9 mouse cellular contexts compared by ENCODE assay signal in the genomic region with DNA sequence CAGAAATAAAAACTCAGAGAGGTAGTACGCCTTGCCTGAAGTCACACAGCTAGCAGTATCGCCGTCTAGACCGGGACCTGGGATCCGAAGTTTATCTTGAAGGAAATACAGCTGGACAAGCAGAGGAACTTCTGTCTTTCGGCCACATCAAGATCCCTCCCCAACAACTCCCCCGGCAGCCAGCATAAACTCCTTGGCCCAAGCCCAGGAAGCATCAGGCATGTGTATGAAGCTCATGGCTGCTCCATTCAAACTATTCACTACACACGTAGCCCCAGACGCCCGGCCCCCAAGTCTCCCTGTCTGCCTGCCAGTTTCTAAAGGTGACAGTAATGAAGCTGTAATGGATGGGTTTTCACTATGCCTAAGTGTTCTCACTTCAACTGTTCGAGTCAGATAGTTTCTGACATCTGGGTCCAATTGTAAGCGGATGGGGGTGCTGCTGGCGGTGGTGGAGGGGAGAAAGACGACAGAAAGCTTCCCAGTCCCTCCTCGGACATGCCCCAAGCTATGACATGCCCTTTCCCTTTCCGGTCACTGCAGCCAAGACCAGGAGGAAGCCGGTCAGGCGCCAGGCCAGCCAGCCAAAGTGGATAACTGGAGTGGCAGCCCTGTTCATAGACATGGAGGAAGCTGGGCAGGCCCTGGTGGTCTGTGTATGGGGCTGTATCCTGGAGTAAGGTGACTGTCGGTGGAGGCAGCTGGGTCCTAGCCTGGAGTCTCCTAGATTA. TPM values are rescaled to one million over a fixed set of nuclear protein-coding genes. Genes with fewer than 3 reads are reported as not detected.
DNase-seq lines count a peak whose midpoint lies in the region; ATAC-seq and TF ChIP-seq lines count a peak whose summit lies in the region.
"Had no signal": no experiment of that assay in that cellular context is flagged by ENCODE, and none has a peak within 500 bp of the region (broad histone marks: within the 10 kb centered on the region; RNA-seq: fewer than 3 reads in every experiment).

No protein-coding gene starts in this region.

- WGBS in intestine, embryonic 15.5 days, result 45% methylated on average over 19 of the region's 19 CpGs
- WGBS in intestine, embryonic 16.5 days, result 51% methylated on average over 19 of the region's 19 CpGs
- WGBS in heart, postnatal 0 days, result 29% methylated on average over 19 of the region's 19 CpGs
- 25% methylated on average over 19 of the region's 19 CpGs for WGBS in lung, embryonic 14.5 days

- no peak overlapping the region for H3K9ac ChIP-seq in intestine, embryonic 15.5 days
- no peak overlapping the region for H3K9ac ChIP-seq in intestine, embryonic 16.5 days (ENCODE audit: low read depth, low read length)
- H3K9ac ChIP-seq in heart, postnatal 0 days (replicated peaks; ENCODE audit: low read depth, low read length), result no peak overlapping the region
- H3K9ac ChIP-seq in lung, embryonic 14.5 days, result no peak overlapping the region
- H3K9ac ChIP-seq: neural tube, embryonic 13.5 days had no signal

- no peak overlapping the region for H3K4me2 ChIP-seq in intestine, embryonic 15.5 days (replicated peaks)
- no peak overlapping the region for H3K4me2 ChIP-seq in intestine, embryonic 16.5 days (ENCODE audit: low read depth, low read length)
- no peak overlapping the region for H3K4me2 ChIP-seq in heart, postnatal 0 days (ENCODE audit: low read depth, low read length)
- H3K4me2 ChIP-seq in lung, embryonic 14.5 days, result peak overlapping the region; percentile 10; the same call in 1 of the 2 replicates
- H3K4me2 ChIP-seq: neural tube, embryonic 13.5 days had no signal

- no peak overlapping the region for H3K27ac ChIP-seq in intestine, embryonic 15.5 days
- H3K27ac ChIP-seq in intestine, embryonic 16.5 days (ENCODE audit: low read length), result no peak overlapping the region; the same call in 1 of the 2 replicates
- no peak overlapping the region for H3K27ac ChIP-seq in heart, postnatal 0 days (ENCODE audit: low read depth)
- peak overlapping the region; percentile 40 for H3K27ac ChIP-seq in lung, embryonic 14.5 days (ENCODE audit: low read depth)
- H3K27ac ChIP-seq: neural tube, embryonic 13.5 days had no signal

- no peak overlapping the region for H3K4me3 ChIP-seq in intestine, embryonic 15.5 days (replicated peaks)
- no peak overlapping the region for H3K4me3 ChIP-seq in intestine, embryonic 16.5 days (ENCODE audit: low read length)
- H3K4me3 ChIP-seq in heart, postnatal 0 days (ENCODE audit: low read depth, low read length), result no peak overlapping the region
- no peak overlapping the region for H3K4me3 ChIP-seq in lung, embryonic 14.5 days (ENCODE audit: low read depth, low read length)
- H3K4me3 ChIP-seq: neural tube, embryonic 13.5 days had no signal

- TF ChIP-seq POLR2A in brain, embryonic 14.5 days (IDR thresholded peaks at IDR 0.05; ENCODE audit: borderline replicate concordance, extremely low read depth, insufficient read depth, insufficient read length, poor library complexity, severe bottlenecking), result no peak

- peaks cover 9% of the 10 kb centered on the region; the same call in 1 of the 2 replicates for H3K4me1 ChIP-seq in intestine, embryonic 15.5 days (replicated peaks)
- H3K4me1 ChIP-seq in intestine, embryonic 16.5 days (ENCODE audit: control insufficient read depth, insufficient read depth, low read length), result peaks cover 7% of the 10 kb centered on the region
- H3K4me1 ChIP-seq in heart, postnatal 0 days (ENCODE audit: control insufficient read depth, insufficient read depth), result peaks cover 10% of the 10 kb centered on the region
- peaks cover 13% of the 10 kb centered on the region; the same call in 1 of the 2 replicates for H3K4me1 ChIP-seq in lung, embryonic 14.5 days (ENCODE audit: insufficient read depth)

- no peaks in the 10 kb centered on the region for H3K27me3 ChIP-seq in intestine, embryonic 15.5 days (replicated peaks)
- no peaks in the 10 kb centered on the region for H3K27me3 ChIP-seq in intestine, embryonic 16.5 days (replicated peaks; ENCODE audit: control insufficient read depth, insufficient read depth, low read length)
- H3K27me3 ChIP-seq in heart, postnatal 0 days (ENCODE audit: control insufficient read depth, insufficient read depth, low read length), result 0 out of 2 replicates have a peak, but pooled peaks cover 3% of the 10 kb centered on the region
- no peaks in the 10 kb centered on the region for H3K27me3 ChIP-seq in lung, embryonic 14.5 days (ENCODE audit: insufficient read depth, low read length)
- H3K27me3 ChIP-seq: neural tube, embryonic 13.5 days had no signal

- no peaks in the 10 kb centered on the region for H3K9me3 ChIP-seq in intestine, embryonic 15.5 days
- no peaks in the 10 kb centered on the region for H3K9me3 ChIP-seq in intestine, embryonic 16.5 days (ENCODE audit: control insufficient read depth, low read length)
- H3K9me3 ChIP-seq in heart, postnatal 0 days (replicated peaks; ENCODE audit: control insufficient read depth, low read length), result no peaks in the 10 kb centered on the region
- H3K9me3 ChIP-seq in lung, embryonic 14.5 days (ENCODE audit: low read depth, low read length), result no peaks in the 10 kb centered on the region
- H3K9me3 ChIP-seq: neural tube, embryonic 13.5 days had no signal

- no peak for TF ChIP-seq CTCF in brain, embryonic 14.5 days (IDR thresholded peaks at IDR 0.05; ENCODE audit: borderline replicate concordance, extremely low read depth, insufficient read depth, insufficient read length)
- TF ChIP-seq CTCF in heart, postnatal 0 days (IDR thresholded peaks at IDR 0.05; ENCODE audit: low read depth), result no peak
- TF ChIP-seq CTCF in lung, embryonic 14.5 days (IDR thresholded peaks at IDR 0.05; ENCODE audit: low read depth), result no peak

- no peak for TF ChIP-seq EP300 in heart, postnatal 0 days (IDR thresholded peaks at IDR 0.05; ENCODE audit: low read depth)

- ATAC-seq in intestine, embryonic 15.5 days, result peak; percentile 48; the same call in 1 of the 2 replicates
- ATAC-seq in intestine, embryonic 16.5 days, result no peak
- ATAC-seq in heart, postnatal 0 days (ENCODE audit: insufficient read depth, low read depth), result peak; percentile 72
- peak; percentile 80 for ATAC-seq in lung, embryonic 14.5 days (ENCODE audit: insufficient read depth)
- ATAC-seq in granulocyte monocyte progenitor cell, adult 5-6 weeks (replicated peaks; ENCODE audit: poor library complexity, severe bottlenecking), result no peak
- ATAC-seq in CD4-positive, CD25-positive, alpha-beta regulatory T cell, adult 4 months, result no peak
- ATAC-seq in frontal cortex, adult (ENCODE audit: low TSS enrichment), result no peak

- DNase-seq in brain, embryonic 14.5 days (ENCODE audit: low read depth), result peak; percentile 79
- DNase-seq in heart, postnatal 0 days (ENCODE audit: low spot score), result peak; percentile 18
- DNase-seq in lung, embryonic 14.5 days, result peak; percentile 92

- no peaks in the 10 kb centered on the region for H3K36me3 ChIP-seq in intestine, embryonic 15.5 days
- H3K36me3 ChIP-seq in intestine, embryonic 16.5 days (ENCODE audit: control insufficient read depth, insufficient read depth, low read length), result no peaks in the 10 kb centered on the region
- no peaks in the 10 kb centered on the region for H3K36me3 ChIP-seq in heart, postnatal 0 days (replicated peaks; ENCODE audit: control insufficient read depth, insufficient read depth, low read length)
- no peaks in the 10 kb centered on the region for H3K36me3 ChIP-seq in lung, embryonic 14.5 days (ENCODE audit: insufficient read depth)
- H3K36me3 ChIP-seq: neural tube, embryonic 13.5 days had no signal

RNA-seq across cellular contexts. Expression of a gene that starts 45.1 kb away (rescaled TPM):
- polyA plus RNA-seq in intestine, embryonic 15.5 days (2015; fragmentation: Nextera tagmentation; extraction: Ambion mirVana), result 6.9 and 7.1 TPM in 2 replicates
- polyA plus RNA-seq in intestine, embryonic 16.5 days (2015; fragmentation: Nextera tagmentation; extraction: Ambion mirVana), result 4.5 and 5.7 TPM in 2 replicates
- polyA plus RNA-seq in brain, embryonic 14.5 days (2012; rRNA removed), result 2.1 and 3.2 TPM in 2 replicates
- total RNA-seq in heart, postnatal 0 days (2014; rRNA removed; ENCODE audit: low replicate concordance), result 6.5 and 11.7 TPM in 2 replicates
- polyA plus RNA-seq in heart, postnatal 0 days (2015; fragmentation: Nextera tagmentation; extraction: Ambion mirVana), result 2.3 and 2.5 TPM in 2 replicates
- 25.7 and 26.8 TPM in 2 replicates for polyA plus RNA-seq in lung, embryonic 14.5 days (2014; fragmentation: Nextera tagmentation; extraction: Ambion mirVana)
- not detected in 2 replicates for total RNA-seq in granulocyte monocyte progenitor cell, adult 5-6 weeks (2014; fragmentation: Nextera tagmentation)
- not detected in 2 replicates for total RNA-seq in granulocyte monocyte progenitor cell, adult 5-6 weeks (2017)
- polyA plus RNA-seq in CD4-positive, CD25-positive, alpha-beta regulatory T cell, adult 4 months (2017; shearing (Covaris generic)), result not detected

Comparison
In these comparisons a context has a peak if more than half of its experiments do, and no peak if none do; other contexts are left out.
1. ATAC-seq: peak in intestine, embryonic 15.5 days (single experiment), heart, postnatal 0 days (single experiment) and lung, embryonic 14.5 days (single experiment); none in intestine, embryonic 16.5 days (single experiment), granulocyte monocyte progenitor cell, adult 5-6 weeks (single experiment), CD4-positive, CD25-positive, alpha-beta regulatory T cell, adult 4 months (single experiment) and frontal cortex, adult (single experiment).
2. DNase-seq: peak in every context shown above with its lines; median percentile 92 in lung, embryonic 14.5 days; 79 in brain, embryonic 14.5 days; 18 in heart, postnatal 0 days.